Mouse (Mus musculus) embryonic facial prominence, embryonic 15.5 days (tissue): ENCODE data around the gene Vmn1r84. TPM values are rescaled to one million over a fixed set of nuclear protein-coding genes. Genes with fewer than 3 reads are reported as not detected.

ENCODE experiments used
- ATAC-seq: fragments of 200-750 bp; cut with Nextera tagmentation; 2 replicates; pipeline ENCODE4 v1.8.0; 2017; ENCODE audit warnings: low read depth, moderate TSS enrichment; ENCODE audit not compliant: insufficient number of reproducible peaks, low FRiP score, low TSS enrichment
- H3K27ac ChIP-seq: fragments of 300-500 bp; sonication (generic); replicated peaks from 2 replicates; pipeline ENCODE4 v1.5.1; 2015; ENCODE audit warnings: mild to moderate bottlenecking, inconsistent platforms
- H3K27me3 ChIP-seq: fragments of 300-500 bp; sonication (generic); 2 replicates; pipeline ENCODE4 v1.6.1; 2015; ENCODE audit warnings: inconsistent platforms
- H3K36me3 ChIP-seq: fragments of 300-500 bp; sonication (generic); 2 replicates; pipeline ENCODE4 v1.6.1; 2015; ENCODE audit warnings: mild to moderate bottlenecking, inconsistent platforms
- H3K4me1 ChIP-seq: fragments of 300-500 bp; sonication (generic); 2 replicates; pipeline ENCODE4 v1.6.1; 2015; ENCODE audit warnings: inconsistent platforms
- H3K4me2 ChIP-seq: fragments of 300-500 bp; sonication (generic); replicated peaks from 2 replicates; pipeline ENCODE4 v1.6.1; 2015; ENCODE audit warnings: mild to moderate bottlenecking, inconsistent platforms
- H3K4me3 ChIP-seq: fragments of 300-500 bp; sonication (generic); replicated peaks from 2 replicates; pipeline ENCODE4 v1.5.1; 2015; ENCODE audit warnings: mild to moderate bottlenecking, inconsistent platforms
- H3K9ac ChIP-seq: fragments of 300-500 bp; sonication (generic); 2 replicates; pipeline ENCODE4 v1.6.1; 2015; ENCODE audit warnings: inconsistent platforms
- H3K9me3 ChIP-seq: fragments of 300-500 bp; sonication (generic); replicated peaks from 2 replicates; pipeline ENCODE4 v1.6.1; 2016; ENCODE audit warnings: inconsistent platforms
- WGBS: fragments of 180-500 bp; shearing (Covaris S2); methylation state at CpG from one replicate; pipeline ENCODE4 v1.1.7; 2015; 5-methylcytosine and 5-hydroxymethylcytosine counted together
- microRNA-seq: library from miRNA; unstranded; fragments of <30 nt; microRNA quantifications from one replicate; pipeline ENCODE4, GENCODE M21; 2016; ENCODE audit warnings: borderline number of aligned reads
- polyA plus RNA-seq: library from polyadenylated mRNA; unstranded; fragments of >200 nt; fragmentation: Nextera tagmentation; extraction: Ambion mirVana; gene quantifications from 2 replicates; pipeline ENCODE4 v1.2.1, GENCODE M21; 2015

Gene Vmn1r84
- 0.07 TPM in 1 of 2 replicates, not detected in the other for polyA plus RNA-seq

- no peak within 1 kb of the TSS for H3K9ac ChIP-seq
- H3K27me3 ChIP-seq = no peaks in the 10 kb centered on the region
- H3K27ac ChIP-seq = no peak within 1 kb of the TSS
- H3K4me2 ChIP-seq = no peak within 1 kb of the TSS
- H3K4me1 ChIP-seq = no peaks in the 10 kb centered on the region
- 63% methylated on average over 1 of the region's 1 CpGs for WGBS
- no peak for ATAC-seq
- H3K36me3 ChIP-seq = no peaks in the 10 kb centered on the region
- H3K9me3 ChIP-seq = no peaks in the 10 kb centered on the region
- no peak within 1 kb of the TSS for H3K4me3 ChIP-seq
These were observed at the start of gene Vmn1r84 for GRCm38 (mm10) chr7:12369173-12369572. Vmn1r84 (minus strand) TSS chr7:12369273.

GRCm38 (mm10) chr7:12329381-12329780 is 39.7 kb downstream of the Vmn1r84 start, which contains the start of gene Vmn1r83:
Vmn1r83 (minus strand) TSS chr7:12329481.
- 81% methylated on average over 2 of the region's 2 CpGs for WGBS
- no peak for ATAC-seq
- no peak within 1 kb of the TSS for H3K4me2 ChIP-seq
- no peak within 1 kb of the TSS for H3K9ac ChIP-seq
- no peaks in the 10 kb centered on the region for H3K27me3 ChIP-seq
- H3K27ac ChIP-seq = no peak within 1 kb of the TSS
- H3K4me1 ChIP-seq = no peaks in the 10 kb centered on the region
- H3K4me3 ChIP-seq = no peak within 1 kb of the TSS
- no peaks in the 10 kb centered on the region for H3K36me3 ChIP-seq
- H3K9me3 ChIP-seq = peaks cover 9% of the 10 kb centered on the region; the same call in 1 of the 2 replicates

Small RNA genes lying within 50 kb of the gene (microRNA-seq; reads per million reads assigned to microRNA genes)
- not detected for gene Gm23521

Other genes starting within 250 kb of the Vmn1r84 start
- gene Vmn1r78, start 219.0 kb downstream of the Vmn1r84 start, polyA plus RNA-seq = 0.05 TPM in 1 of 2 replicates, not detected in the other
- gene Vmn1r79, start 198.0 kb downstream of the Vmn1r84 start, polyA plus RNA-seq = not detected in 2 replicates
- not detected in 2 replicates for gene Vmn1r80, start 180.0 kb downstream of the Vmn1r84 start, polyA plus RNA-seq
- gene Vmn1r81, start 101.0 kb downstream of the Vmn1r84 start, polyA plus RNA-seq = 0.01 TPM in 1 of 2 replicates, not detected in the other
- not detected in 2 replicates for gene Vmn1r82, start 68.8 kb downstream of the Vmn1r84 start, polyA plus RNA-seq
- 0.05 TPM in 1 of 2 replicates, not detected in the other for gene Vmn1r83, start 39.8 kb downstream of the Vmn1r84 start, polyA plus RNA-seq
- gene Zfp551, start 53.5 kb upstream of the Vmn1r84 start, polyA plus RNA-seq = 5.1 and 5.2 TPM in 2 replicates
- gene Zfp606, start 109.0 kb upstream of the Vmn1r84 start, polyA plus RNA-seq = 18.2 and 18.6 TPM in 2 replicates
- not detected in 2 replicates for gene 2900092C05Rik, start 143.2 kb upstream of the Vmn1r84 start, polyA plus RNA-seq
- gene Vmn2r53, start 239.5 kb upstream of the Vmn1r84 start, polyA plus RNA-seq = 0.03 TPM in 1 of 2 replicates, not detected in the other